Mouse (Mus musculus) hindbrain, embryonic 13.5 days (tissue): ENCODE measurements around the gene Fkbp5. TPM values are rescaled to one million over a fixed set of nuclear protein-coding genes. Genes with fewer than 3 reads are reported as not detected.
A peak's percentile ranks its signal among the peaks of the same experiment; 100 is the strongest.

Source experiments
- ATAC-seq: fragments of 200-750 bp; cut with Nextera tagmentation; 2 replicates; pipeline ENCODE4 v1.8.0; 2017; ENCODE audit warnings: moderate TSS enrichment; ENCODE audit not compliant: low FRiP score
- H3K27ac ChIP-seq: fragments of 300-500 bp; sonication (generic); 2 replicates; pipeline ENCODE4 v1.5.1; 2015; ENCODE audit warnings: inconsistent platforms, mild to moderate bottlenecking, moderate library complexity
- H3K27me3 ChIP-seq: fragments of 300-500 bp; sonication (generic); 2 replicates; pipeline ENCODE4 v1.6.1; 2015; ENCODE audit warnings: mild to moderate bottlenecking, inconsistent platforms
- H3K36me3 ChIP-seq: fragments of 300-500 bp; sonication (generic); 2 replicates; pipeline ENCODE4 v1.6.1; 2015; ENCODE audit warnings: mild to moderate bottlenecking, inconsistent platforms
- H3K4me1 ChIP-seq: fragments of 300-500 bp; sonication (generic); replicated peaks from 2 replicates; pipeline ENCODE4 v1.6.1; 2015; ENCODE audit warnings: inconsistent platforms
- H3K4me2 ChIP-seq: fragments of 300-500 bp; sonication (generic); 2 replicates; pipeline ENCODE4 v1.6.1; 2015; ENCODE audit warnings: inconsistent platforms, mild to moderate bottlenecking, moderate library complexity
- H3K4me3 ChIP-seq: fragments of 300-500 bp; sonication (generic); 2 replicates; pipeline ENCODE4 v1.5.1; 2015; ENCODE audit warnings: mild to moderate bottlenecking, inconsistent platforms
- H3K9ac ChIP-seq: fragments of 300-500 bp; sonication (generic); 2 replicates; pipeline ENCODE4 v1.6.1; 2015; ENCODE audit warnings: mild to moderate bottlenecking, inconsistent platforms
- H3K9me3 ChIP-seq: fragments of 300-500 bp; sonication (generic); 2 replicates; pipeline ENCODE4 v1.6.1; 2016; ENCODE audit warnings: inconsistent platforms
- WGBS: fragments of 180-500 bp; shearing (Covaris S2); methylation state at CpG from one replicate; pipeline ENCODE4 v1.1.7; 2015; 5-methylcytosine and 5-hydroxymethylcytosine counted together
- polyA plus RNA-seq: library from polyadenylated mRNA; unstranded; fragments of >200 nt; fragmentation: Nextera tagmentation; extraction: Ambion mirVana; gene quantifications from 2 replicates; pipeline ENCODE4 v1.2.1, GENCODE M21; 2015

Gene Fkbp5
- polyA plus RNA-seq, 1 experiment from 2014 or later = 24.8 TPM

DNA sequence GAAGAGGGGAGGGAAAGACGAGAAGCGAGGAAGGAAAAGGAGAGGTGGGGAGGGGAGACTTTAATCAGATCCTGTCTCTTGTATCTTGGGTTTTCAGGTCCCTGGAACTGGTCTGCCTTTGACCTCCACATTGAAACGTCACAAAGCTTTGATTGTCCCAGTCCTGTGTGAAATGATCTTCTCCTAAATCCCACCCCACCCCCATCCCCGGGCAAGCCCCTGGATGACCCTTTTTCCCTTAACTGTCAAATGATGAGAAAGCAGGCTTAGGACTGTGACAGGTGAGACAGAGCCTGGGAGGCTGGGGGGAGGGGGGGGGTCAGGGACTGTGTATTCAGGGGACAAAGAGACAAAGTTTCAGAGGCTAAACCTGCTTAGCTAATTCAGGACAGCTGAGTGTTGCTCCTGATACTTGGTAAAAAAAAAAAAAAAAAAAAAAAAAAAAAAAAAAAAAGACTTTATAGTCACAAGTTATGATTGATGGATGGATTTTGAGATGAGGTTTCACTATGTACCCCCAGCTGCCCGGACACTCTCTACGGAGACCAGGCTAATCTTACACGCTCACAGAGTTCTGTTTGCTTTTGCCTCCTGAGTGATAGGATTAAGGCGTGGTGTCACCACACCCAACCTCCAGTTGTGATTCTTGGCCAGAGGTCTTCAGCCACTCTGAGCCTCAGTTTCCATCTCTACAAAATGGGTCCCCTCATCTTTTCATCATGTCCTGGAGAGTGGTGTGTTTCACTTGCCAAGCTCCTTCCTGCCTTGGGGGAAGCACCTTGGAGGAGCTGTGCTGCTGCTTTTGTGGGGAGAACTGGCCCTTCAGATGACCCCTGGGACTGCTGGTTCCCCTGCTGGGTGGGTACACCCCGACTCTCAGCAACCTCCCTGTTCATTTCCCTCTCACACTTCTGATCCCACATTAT is 5.4 kb downstream of the Fkbp5 start:
- H3K9ac ChIP-seq = no peak overlapping the region
- no peak for ATAC-seq
- H3K4me1 ChIP-seq = peaks cover 12% of the 10 kb centered on the region
- H3K27ac ChIP-seq = no peak overlapping the region
- H3K27me3 ChIP-seq = peaks cover 31% of the 10 kb centered on the region
- H3K4me3 ChIP-seq = no peak overlapping the region
- no peak overlapping the region for H3K4me2 ChIP-seq
- 37% methylated on average over 9 of the region's 9 CpGs for WGBS
- no peaks in the 10 kb centered on the region for H3K36me3 ChIP-seq
- no peaks in the 10 kb centered on the region for H3K9me3 ChIP-seq

DNA sequence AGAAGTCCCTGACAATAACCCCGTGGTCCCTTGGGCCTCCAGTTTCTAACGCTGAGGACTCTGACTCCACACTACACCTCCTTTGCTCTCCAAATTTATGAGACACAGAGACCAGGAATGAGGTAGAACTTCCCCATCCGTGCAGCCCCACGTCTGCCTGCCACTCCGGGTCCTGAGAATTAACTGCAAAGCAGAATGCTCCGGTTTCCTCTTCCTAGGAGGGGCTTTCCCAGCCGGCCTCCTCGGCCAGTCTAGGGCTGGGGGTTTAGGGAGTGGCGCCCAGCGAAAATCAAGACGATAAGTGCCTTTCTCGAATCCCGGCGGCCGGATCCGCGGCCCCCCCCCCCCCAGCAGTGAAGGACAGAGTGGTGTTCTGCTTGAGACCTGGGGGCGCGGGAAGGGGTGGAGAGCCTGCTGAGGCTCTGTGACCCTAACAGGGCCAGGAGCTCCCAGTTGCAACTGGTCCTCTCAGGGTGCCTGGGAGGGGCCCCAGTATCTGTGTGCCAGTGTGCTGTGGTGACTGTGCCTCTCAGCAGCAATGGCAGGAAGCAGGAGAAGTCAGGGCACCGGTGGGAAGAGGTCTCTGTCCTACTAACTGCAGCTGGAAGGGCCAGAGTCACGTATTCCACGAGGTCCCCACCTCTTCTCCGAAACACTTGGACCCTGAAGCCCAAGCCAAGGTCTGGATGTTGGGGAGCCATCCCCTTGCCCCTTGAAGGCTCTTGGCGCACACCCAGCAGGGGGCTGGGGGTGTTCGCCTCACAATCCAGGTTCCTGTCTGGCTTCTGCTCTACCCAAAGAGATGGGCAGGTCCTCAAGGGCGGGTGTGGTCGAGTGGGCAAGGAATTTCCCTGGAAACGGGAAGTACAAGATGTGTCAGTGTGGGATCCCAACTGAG is 6.6 kb downstream of the Fkbp5 start:
- H3K36me3 ChIP-seq = no peaks in the 10 kb centered on the region
- ATAC-seq = no peak
- no peaks in the 10 kb centered on the region for H3K9me3 ChIP-seq
- peaks cover 28% of the 10 kb centered on the region for H3K27me3 ChIP-seq
- 0 out of 2 replicates have a peak overlapping the region, but pooled peaks have one; percentile 4 for H3K4me3 ChIP-seq
- H3K4me2 ChIP-seq = peak overlapping the region; percentile 40
- H3K27ac ChIP-seq = no peak overlapping the region
- WGBS = 6% methylated on average over 28 of the region's 28 CpGs
- peaks cover 12% of the 10 kb centered on the region for H3K4me1 ChIP-seq
- peak overlapping the region; percentile 60; the same call in 1 of the 2 replicates for H3K9ac ChIP-seq

DNA sequence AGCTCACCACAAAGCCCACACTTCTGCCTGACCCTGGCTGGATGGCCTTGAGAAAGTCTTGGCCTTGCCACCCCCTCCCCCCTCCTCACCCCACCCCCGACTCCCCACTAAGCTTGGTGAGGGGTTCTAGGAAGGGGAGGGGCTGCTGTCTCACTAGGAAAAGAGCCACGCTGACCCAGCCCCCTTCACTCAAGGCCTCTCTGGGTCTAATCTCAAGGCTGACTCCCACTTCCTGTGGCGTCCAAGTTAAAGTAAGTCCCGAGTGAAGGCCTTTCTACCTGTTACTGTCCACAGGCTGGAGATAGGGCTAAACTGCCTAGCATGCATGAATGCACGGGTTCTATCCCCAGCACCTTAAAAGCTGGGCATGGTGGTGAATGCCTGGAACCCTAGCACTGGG is 9.8 kb downstream of the Fkbp5 start:
- no peak overlapping the region for H3K9ac ChIP-seq
- H3K4me1 ChIP-seq = peaks cover 12% of the 10 kb centered on the region
- no peak overlapping the region for H3K4me2 ChIP-seq
- no peaks in the 10 kb centered on the region for H3K36me3 ChIP-seq
- WGBS = 41% methylated on average over 4 of the region's 5 CpGs
- H3K4me3 ChIP-seq = no peak overlapping the region
- H3K27me3 ChIP-seq = peaks cover 22% of the 10 kb centered on the region
- no peaks in the 10 kb centered on the region for H3K9me3 ChIP-seq
- ATAC-seq = no peak
- H3K27ac ChIP-seq = no peak overlapping the region

DNA sequence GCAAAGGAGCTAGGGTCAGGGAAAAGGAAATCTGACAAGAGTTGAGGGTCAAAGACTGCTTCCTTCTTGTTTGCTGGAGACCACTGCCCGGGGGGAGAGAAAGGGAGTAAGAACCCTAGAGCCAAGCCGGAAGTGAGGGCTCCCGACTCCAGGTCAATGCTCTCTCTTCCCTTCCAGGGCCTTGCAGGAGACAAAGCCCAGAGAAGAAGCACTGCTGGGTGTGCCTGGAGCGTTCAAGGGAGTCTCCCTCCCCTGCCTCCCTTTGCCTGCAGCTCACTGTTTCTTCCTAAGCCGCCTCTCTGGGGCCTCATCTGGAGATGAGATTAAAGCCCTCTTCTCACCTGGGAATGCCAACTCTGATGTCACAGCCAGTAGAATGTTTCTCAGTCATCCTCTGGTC is 10.4 kb downstream of the Fkbp5 start:
- Histone ChIP-seq H3K27ac (no peak overlapping the region), H3K4me3 (no peak overlapping the region), H3K4me2 (no peak overlapping the region), H3K36me3 (no peaks in the 10 kb centered on the region), H3K4me1 (peaks cover 12% of the 10 kb centered on the region), H3K27me3 (peaks cover 18% of the 10 kb centered on the region), H3K9me3 (no peaks in the 10 kb centered on the region), H3K9ac (peak overlapping the region; percentile 29; the same call in 1 of the 2 replicates)
- no peak for ATAC-seq
- 28% methylated on average over 5 of the region's 5 CpGs for WGBS

DNA sequence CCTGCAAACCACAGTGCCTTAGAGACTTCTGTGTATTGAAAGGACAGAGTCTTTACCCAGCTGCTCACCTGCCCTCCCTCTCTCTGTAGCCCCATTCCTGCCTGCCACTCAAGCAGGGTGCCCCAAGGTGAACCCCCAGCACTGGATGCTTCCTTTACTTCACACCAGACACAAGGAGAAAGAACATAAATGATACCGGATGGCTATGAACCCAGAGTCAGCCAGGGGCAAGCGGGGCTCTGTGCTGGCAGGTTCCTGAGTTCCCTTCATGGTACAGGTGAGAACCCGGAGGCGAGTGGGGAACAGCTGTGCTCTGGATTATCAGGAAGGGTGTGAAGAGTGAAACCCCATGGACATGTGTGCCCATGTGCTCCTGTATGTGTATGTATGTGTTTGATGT is 11.7 kb downstream of the Fkbp5 start:
- no peak overlapping the region for H3K9ac ChIP-seq
- H3K4me3 ChIP-seq = no peak overlapping the region
- peaks cover 6% of the 10 kb centered on the region for H3K4me1 ChIP-seq
- ATAC-seq = no peak
- peaks cover 13% of the 10 kb centered on the region; the same call in 1 of the 2 replicates for H3K27me3 ChIP-seq
- no peak overlapping the region for H3K27ac ChIP-seq
- no peaks in the 10 kb centered on the region for H3K36me3 ChIP-seq
- WGBS = 90% methylated on average over 4 of the region's 4 CpGs
- no peak overlapping the region for H3K4me2 ChIP-seq
- no peaks in the 10 kb centered on the region for H3K9me3 ChIP-seq

DNA sequence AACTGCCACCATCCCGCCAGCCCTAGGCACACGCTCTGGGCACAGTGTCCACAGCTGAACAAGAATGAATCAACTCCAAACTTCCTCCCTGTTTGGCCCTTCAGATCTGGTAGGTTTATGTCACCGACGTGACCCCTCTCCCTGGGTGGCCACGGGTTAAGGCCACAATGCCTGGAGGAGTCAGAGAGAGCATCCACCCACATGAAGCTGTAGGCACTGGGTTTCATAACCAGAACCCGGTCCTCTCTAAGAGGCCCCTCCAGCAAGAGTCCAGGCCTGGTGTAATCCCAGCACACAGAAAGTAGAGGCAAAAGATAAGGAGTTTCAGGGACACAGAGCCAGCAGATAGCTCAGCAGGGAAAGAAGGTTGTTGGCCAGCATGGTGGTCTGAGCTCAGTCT is 13.1 kb downstream of the Fkbp5 start:
- no peak overlapping the region for H3K27ac ChIP-seq
- no peak overlapping the region for H3K4me2 ChIP-seq
- H3K4me3 ChIP-seq = no peak overlapping the region
- no peak for ATAC-seq
- H3K9ac ChIP-seq = no peak overlapping the region
- no peaks in the 10 kb centered on the region for H3K9me3 ChIP-seq
- WGBS = 71% methylated on average over 6 of the region's 6 CpGs
- peaks cover 4% of the 10 kb centered on the region; the same call in 1 of the 2 replicates for H3K4me1 ChIP-seq
- H3K27me3 ChIP-seq = peaks cover 5% of the 10 kb centered on the region; the same call in 1 of the 2 replicates
- no peaks in the 10 kb centered on the region for H3K36me3 ChIP-seq

DNA sequence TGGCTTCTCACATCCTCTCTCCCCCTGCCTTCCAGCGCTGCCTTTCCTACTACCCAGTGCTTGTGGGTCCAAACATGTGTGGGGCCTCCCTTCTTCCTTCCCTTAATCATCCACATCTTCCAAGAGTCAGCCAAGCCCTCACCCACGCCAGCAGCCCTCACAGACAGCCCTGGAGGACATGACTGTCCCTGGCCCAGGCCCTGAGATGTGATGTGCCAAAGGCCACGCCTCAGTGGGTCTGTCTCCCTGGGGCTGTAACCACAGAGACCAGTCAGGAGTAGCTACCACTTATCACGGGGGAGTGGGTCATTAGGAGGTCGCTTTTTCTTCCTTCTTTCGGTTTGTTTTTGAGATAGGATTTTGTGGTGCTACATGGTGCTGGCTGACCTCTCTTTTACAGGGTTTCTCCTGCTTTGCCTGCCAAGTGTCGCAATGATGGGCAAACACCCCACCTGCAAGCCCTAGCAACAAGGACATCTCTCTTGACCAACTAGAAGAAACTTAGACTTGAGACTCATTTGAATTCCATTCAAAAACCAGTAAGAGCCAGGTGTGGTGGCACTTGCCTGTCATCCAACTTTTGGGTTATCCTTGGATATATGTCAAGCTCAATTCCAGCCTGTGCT is 15.0 kb downstream of the Fkbp5 start:
- Histone ChIP-seq H3K4me3 (no peak overlapping the region), H3K27me3 (peaks cover 5% of the 10 kb centered on the region; the same call in 1 of the 2 replicates), H3K36me3 (no peaks in the 10 kb centered on the region), H3K27ac (no peak overlapping the region), H3K4me1 (peaks cover 4% of the 10 kb centered on the region; the same call in 1 of the 2 replicates), H3K9me3 (no peaks in the 10 kb centered on the region), H3K4me2 (no peak overlapping the region), H3K9ac (no peak overlapping the region)
- no peak for ATAC-seq
- 71% methylated on average over 7 of the region's 7 CpGs for WGBS

DNA sequence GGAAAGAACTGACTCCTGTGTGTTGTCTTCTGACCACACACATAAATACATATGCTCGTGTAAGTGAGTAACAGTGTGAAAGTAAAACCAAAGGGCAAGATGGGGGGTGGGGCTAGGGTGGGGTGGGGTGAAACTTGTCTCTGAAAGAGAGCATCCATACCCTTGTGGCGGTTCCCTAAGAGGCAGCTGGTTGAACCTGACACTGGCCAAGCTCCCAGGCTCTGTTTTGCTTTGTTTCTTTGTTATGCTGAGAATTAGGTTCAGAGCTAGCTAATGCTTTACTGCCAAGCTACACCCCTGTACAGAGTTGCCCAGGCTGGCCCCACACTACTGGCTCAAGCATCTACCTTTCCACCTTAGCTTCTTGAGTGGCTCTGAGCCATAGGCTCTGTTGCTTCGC is 16.9 kb downstream of the Fkbp5 start:
- no peaks in the 10 kb centered on the region for H3K4me1 ChIP-seq
- ATAC-seq = no peak
- 77% methylated on average over 3 of the region's 3 CpGs for WGBS
- H3K27me3 ChIP-seq = no peaks in the 10 kb centered on the region
- H3K9me3 ChIP-seq = no peaks in the 10 kb centered on the region
- H3K36me3 ChIP-seq = no peaks in the 10 kb centered on the region
- no peak overlapping the region for H3K9ac ChIP-seq
- H3K4me2 ChIP-seq = no peak overlapping the region
- H3K4me3 ChIP-seq = no peak overlapping the region
- H3K27ac ChIP-seq = no peak overlapping the region

DNA sequence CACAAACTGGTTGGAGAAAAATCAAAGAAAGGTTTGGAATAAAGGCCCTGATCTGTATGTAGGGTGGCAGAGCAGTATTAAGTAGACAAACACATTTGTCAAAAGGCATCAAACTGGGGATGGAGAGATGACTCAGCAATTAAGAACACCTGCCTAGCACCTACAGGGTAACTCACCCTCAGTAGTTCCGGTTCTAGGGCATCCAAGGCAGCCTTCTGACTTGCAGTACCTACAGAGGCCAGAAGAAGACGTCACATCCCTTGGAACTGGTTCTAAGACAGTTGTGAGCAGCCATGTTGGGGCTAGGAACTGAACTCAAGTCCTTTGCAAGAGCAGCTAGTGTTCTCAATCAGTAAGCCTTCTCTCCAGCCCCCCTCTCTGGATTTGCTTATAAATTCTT is 18.1 kb downstream of the Fkbp5 start:
- WGBS = 68% methylated on average over 2 of the region's 2 CpGs
- ATAC-seq = no peak

DNA sequence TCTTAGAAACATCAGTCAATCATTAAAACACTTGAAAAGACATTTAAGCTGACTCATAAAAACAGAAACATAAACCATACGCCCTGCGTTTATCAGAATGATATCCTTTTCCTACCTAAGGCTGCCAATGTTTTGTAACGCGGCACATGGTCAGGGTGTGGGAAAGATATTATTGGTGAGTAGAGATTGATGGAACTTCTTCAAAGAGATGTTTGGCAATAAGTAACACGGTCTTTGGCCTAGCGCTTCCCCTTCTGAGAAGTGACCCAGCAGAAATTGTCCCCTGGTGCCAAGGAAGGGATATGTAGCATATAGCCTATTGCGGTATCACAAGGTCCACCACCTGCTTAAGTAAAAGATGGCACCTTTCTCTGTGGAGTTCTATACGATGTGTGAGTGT is 21.5 kb downstream of the Fkbp5 start:
- Histone ChIP-seq H3K36me3 (no peaks in the 10 kb centered on the region), H3K4me3 (no peak overlapping the region), H3K27ac (no peak overlapping the region), H3K9me3 (no peaks in the 10 kb centered on the region), H3K4me2 (no peak overlapping the region), H3K4me1 (peaks cover 8% of the 10 kb centered on the region), H3K9ac (no peak overlapping the region), H3K27me3 (no peaks in the 10 kb centered on the region)
- ATAC-seq = no peak
- 91% methylated on average over 8 of the region's 8 CpGs for WGBS

More for the DNA sequence above, 18.1 kb downstream of the Fkbp5 start:
- no peak overlapping the region for H3K27ac ChIP-seq
- H3K4me2 ChIP-seq = no peak overlapping the region
- no peaks in the 10 kb centered on the region for H3K4me1 ChIP-seq
- H3K9ac ChIP-seq = no peak overlapping the region
- no peaks in the 10 kb centered on the region for H3K9me3 ChIP-seq
- no peaks in the 10 kb centered on the region for H3K36me3 ChIP-seq
- no peaks in the 10 kb centered on the region for H3K27me3 ChIP-seq
- H3K4me3 ChIP-seq = no peak overlapping the region

DNA sequence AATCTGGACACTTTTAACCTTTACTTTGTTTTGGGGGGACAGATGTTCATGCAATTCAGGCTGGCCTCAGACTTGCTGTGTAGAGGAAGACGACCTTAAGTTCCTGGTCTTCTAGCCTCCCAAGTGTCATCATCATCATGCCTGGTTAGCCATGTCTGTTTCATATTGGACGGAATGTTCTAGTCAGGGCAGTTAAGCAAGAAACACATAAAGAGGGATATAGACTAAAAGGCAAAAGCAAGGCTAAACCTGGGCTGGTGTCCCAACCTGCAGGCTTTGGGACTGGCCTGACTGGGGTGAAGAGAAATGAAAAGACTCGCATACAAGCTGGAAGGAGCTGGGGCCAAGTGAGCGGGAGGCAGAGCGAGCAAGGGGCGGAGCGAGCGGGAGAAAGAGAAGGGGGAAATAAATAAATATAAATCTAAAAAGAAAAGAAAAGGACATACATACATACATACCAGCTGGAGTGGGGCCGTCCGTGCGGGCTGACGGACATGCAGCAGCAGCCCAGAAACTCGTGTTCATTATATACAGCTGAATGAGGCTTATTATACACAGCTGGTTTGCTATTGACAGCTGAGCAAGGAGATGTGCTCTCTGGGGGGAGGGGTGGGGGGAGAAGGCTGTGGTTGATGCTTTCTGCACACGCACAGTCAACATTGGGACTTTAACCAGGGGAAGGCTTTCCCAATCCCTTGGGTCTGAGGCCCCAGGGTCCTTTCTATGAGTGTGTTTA is 26.1 kb downstream of the Fkbp5 start:
- Histone ChIP-seq H3K36me3 (no peaks in the 10 kb centered on the region), H3K4me2 (peak overlapping the region; percentile 6; the same call in 1 of the 2 replicates), H3K27me3 (no peaks in the 10 kb centered on the region), H3K4me3 (no peak overlapping the region), H3K27ac (no peak overlapping the region), H3K4me1 (peaks cover 11% of the 10 kb centered on the region), H3K9ac (no peak overlapping the region), H3K9me3 (no peaks in the 10 kb centered on the region)
- no peak for ATAC-seq
- 58% methylated on average over 14 of the region's 14 CpGs for WGBS
